Mouse (Mus musculus) hindbrain, embryonic 14.5 days (tissue): Measurements from ENCODE around the gene Rps6kb1. TPM values are rescaled to one million over a fixed set of nuclear protein-coding genes. Genes with fewer than 3 reads are reported as not detected.

ENCODE experiments used
- ATAC-seq: fragments of 200-750 bp; cut with Nextera tagmentation; 2 replicates; pipeline ENCODE4 v1.8.0; 2017; ENCODE audit warnings: moderate number of reproducible peaks, mild to moderate bottlenecking, moderate TSS enrichment, moderate library complexity; ENCODE audit not compliant: low FRiP score
- DNase-seq: peaks from one replicate; pipeline ENCODE4 v3.0.0-alpha.2; 2015; ENCODE audit warnings: low spot score
- H3K27ac ChIP-seq: fragments of 300-500 bp; sonication (generic); 2 replicates; pipeline ENCODE4 v1.5.1; 2014; ENCODE audit warnings: mild to moderate bottlenecking, moderate library complexity
- H3K27me3 ChIP-seq: fragments of 300-500 bp; sonication (generic); 2 replicates; pipeline ENCODE4 v1.6.1; 2014; ENCODE audit warnings: mild to moderate bottlenecking, low read length, mixed read lengths; ENCODE audit not compliant: control insufficient read depth, insufficient read depth
- H3K36me3 ChIP-seq: fragments of 300-500 bp; sonication (generic); replicated peaks from 2 replicates; pipeline ENCODE4 v1.6.1; 2014; ENCODE audit not compliant: control insufficient read depth, insufficient read depth
- H3K4me1 ChIP-seq: fragments of 300-500 bp; sonication (generic); replicated peaks from 2 replicates; pipeline ENCODE4 v1.6.1; 2014; ENCODE audit warnings: antibody characterized with exemption, low read length, mixed read lengths; ENCODE audit not compliant: control insufficient read depth, insufficient read depth
- H3K4me2 ChIP-seq: fragments of 300-500 bp; sonication (generic); replicated peaks from 2 replicates; pipeline ENCODE4 v1.6.1; 2014; ENCODE audit warnings: mild to moderate bottlenecking, moderate library complexity
- H3K4me3 ChIP-seq: fragments of 300-500 bp; sonication (generic); replicated peaks from 2 replicates; pipeline ENCODE4 v1.5.1; 2014; ENCODE audit warnings: mild to moderate bottlenecking, low read length
- H3K9ac ChIP-seq: fragments of 300-500 bp; sonication (generic); 2 replicates; pipeline ENCODE4 v1.6.1; 2014
- H3K9me3 ChIP-seq: fragments of 300-500 bp; sonication (generic); 2 replicates; pipeline ENCODE4 v1.6.1; 2016; ENCODE audit warnings: low read length; ENCODE audit not compliant: control insufficient read depth
- WGBS: fragments of 180-500 bp; shearing (Covaris S2); extraction: QIAGEN DNeasy Blood & Tissue Kit; methylation state at CpG from one replicate; pipeline ENCODE4 v1.1.7; 2014; 5-methylcytosine and 5-hydroxymethylcytosine counted together
- polyA plus RNA-seq: library from polyadenylated mRNA; unstranded; fragments of >200 nt; fragmentation: Nextera tagmentation; extraction: Ambion mirVana; gene quantifications from 2 replicates; pipeline ENCODE4 v1.2.1, GENCODE M21; 2014

Rps6kb1 gene
- polyA plus RNA-seq, 1 experiment from 2014 or later = 45.1 TPM

DNA sequence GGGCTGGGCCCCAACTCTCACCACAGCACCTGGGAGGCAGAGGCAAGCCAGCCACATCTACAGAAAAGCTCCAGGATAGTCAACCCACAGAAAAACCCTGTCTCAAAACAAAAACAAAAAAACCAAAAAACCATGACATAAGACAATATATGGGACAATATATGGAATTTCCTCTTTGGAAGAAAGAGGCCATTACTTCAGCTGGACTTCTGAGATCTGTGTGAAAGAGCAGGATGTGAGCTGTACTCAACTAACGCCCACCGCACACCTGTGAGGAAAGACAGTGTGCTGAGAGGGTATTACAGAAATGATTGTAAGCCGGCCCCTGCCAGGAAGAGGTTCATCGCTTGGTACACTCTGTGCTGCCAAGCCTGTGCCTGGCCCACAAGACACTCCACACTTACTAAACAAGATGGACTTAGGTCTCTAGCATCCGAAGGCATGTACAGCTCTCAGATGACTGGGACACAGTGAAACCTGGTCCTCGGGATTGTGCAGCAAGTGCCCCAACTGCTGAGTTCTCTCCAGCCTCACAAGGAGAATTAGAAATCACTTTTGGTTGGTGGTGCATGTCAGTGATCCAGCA is 29.1 kb upstream of the Rps6kb1 start:
- no peak for ATAC-seq
- Histone ChIP-seq H3K4me1 (0 out of 2 replicates have a peak, but pooled peaks cover 3% of the 10 kb centered on the region), H3K36me3 (no peaks in the 10 kb centered on the region), H3K4me2 (no peak overlapping the region), H3K9ac (no peak overlapping the region), H3K27me3 (no peaks in the 10 kb centered on the region), H3K27ac (no peak overlapping the region), H3K4me3 (no peak overlapping the region), H3K9me3 (no peaks in the 10 kb centered on the region)
- WGBS = 95% methylated on average over 6 of the region's 6 CpGs
- DNase-seq = no peak

DNA sequence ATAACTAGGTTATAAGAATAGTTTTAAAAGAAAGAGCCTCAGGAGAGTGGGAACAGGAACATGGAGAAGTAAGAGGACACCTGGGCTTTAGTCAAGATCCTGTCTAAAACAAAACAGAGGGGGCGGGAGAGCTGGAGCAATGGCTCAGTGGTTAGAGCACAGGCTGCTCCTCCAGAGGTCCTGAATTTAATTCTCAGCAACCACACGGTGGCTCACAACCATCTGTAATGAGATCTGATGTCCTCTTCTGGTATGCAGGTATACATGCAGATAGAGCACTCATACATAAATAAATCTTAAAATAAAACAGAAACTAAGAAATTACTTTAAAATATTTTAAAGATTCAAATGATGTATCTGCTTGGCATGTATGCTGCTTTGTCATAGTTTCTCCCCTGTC is 28.0 kb upstream of the Rps6kb1 start:
- H3K9me3 ChIP-seq = no peaks in the 10 kb centered on the region
- WGBS = 61% methylated on average over 2 of the region's 2 CpGs
- no peak overlapping the region for H3K27ac ChIP-seq
- ATAC-seq (no peak), DNase-seq (no peak)
- no peak overlapping the region for H3K4me3 ChIP-seq
- H3K36me3 ChIP-seq = no peaks in the 10 kb centered on the region
- no peaks in the 10 kb centered on the region for H3K27me3 ChIP-seq
- no peak overlapping the region for H3K9ac ChIP-seq
- H3K4me1 ChIP-seq = 0 out of 2 replicates have a peak, but pooled peaks cover 3% of the 10 kb centered on the region
- H3K4me2 ChIP-seq = no peak overlapping the region

DNA sequence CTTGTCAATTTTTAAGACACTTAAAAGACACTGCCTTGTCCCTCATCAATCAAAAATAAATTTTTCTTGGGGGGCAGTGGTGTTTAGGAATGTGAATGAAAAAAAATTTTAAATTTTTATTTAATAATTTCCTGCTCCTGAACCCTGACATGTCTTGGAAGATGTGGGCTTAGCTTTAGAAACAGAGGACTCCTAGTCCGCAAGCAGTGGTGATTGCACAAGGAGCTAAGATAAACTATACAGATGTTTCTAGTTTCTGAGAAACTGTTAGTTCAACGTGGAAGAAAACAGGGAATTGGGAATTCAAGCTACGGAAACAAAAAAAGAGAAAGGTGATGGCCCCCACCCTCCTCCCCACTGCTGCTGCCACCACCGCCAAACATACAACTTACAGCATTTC is 27.3 kb upstream of the Rps6kb1 start:
- no peak for DNase-seq
- Histone ChIP-seq H3K9ac (no peak overlapping the region), H3K27me3 (no peaks in the 10 kb centered on the region), H3K4me1 (0 out of 2 replicates have a peak, but pooled peaks cover 3% of the 10 kb centered on the region), H3K4me3 (no peak overlapping the region), H3K4me2 (no peak overlapping the region), H3K9me3 (no peaks in the 10 kb centered on the region), H3K27ac (no peak overlapping the region), H3K36me3 (no peaks in the 10 kb centered on the region)
- no peak for ATAC-seq
- WGBS = 72% methylated on average over 4 of the region's 4 CpGs

- H3K9ac ChIP-seq = no peak overlapping the region
- no peaks in the 10 kb centered on the region for H3K27me3 ChIP-seq
- H3K4me2 ChIP-seq = no peak overlapping the region
- DNase-seq (no peak), ATAC-seq (no peak)
- 51% methylated on average over 15 of the region's 15 CpGs for WGBS
- H3K27ac ChIP-seq = no peak overlapping the region
- H3K4me1 ChIP-seq = no peaks in the 10 kb centered on the region
- H3K4me3 ChIP-seq = no peak overlapping the region
- H3K36me3 ChIP-seq = no peaks in the 10 kb centered on the region
- H3K9me3 ChIP-seq = no peaks in the 10 kb centered on the region
These were observed 26.6 kb upstream of the Rps6kb1 start for GRCm38 (mm10) chr11:86571047-86571855.

DNA sequence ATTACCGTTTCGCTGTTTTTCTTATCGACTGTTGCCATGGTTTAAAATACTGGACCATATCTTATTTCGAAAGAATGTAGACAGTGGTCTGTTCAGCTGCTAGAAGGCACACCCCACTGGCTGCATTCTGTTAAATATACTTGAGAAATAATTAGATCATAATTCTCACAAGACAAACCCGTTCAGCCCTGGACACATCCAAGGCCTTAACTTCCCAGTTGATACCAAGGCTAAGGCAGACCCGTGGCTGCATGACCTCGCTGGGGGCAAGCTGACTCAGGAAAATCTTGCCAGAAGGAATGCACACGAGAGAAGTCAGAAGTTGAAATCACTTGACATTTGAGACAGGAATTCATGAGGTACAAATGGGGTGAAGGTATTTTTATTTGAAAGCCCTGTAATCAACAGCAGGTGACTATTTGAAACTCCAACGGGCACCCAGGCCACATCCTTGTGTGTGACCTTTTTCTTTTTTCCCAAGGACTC is 25.7 kb upstream of the Rps6kb1 start:
- Histone ChIP-seq H3K27ac (no peak overlapping the region), H3K4me1 (no peaks in the 10 kb centered on the region), H3K27me3 (no peaks in the 10 kb centered on the region), H3K9me3 (no peaks in the 10 kb centered on the region), H3K9ac (no peak overlapping the region), H3K36me3 (no peaks in the 10 kb centered on the region), H3K4me3 (no peak overlapping the region), H3K4me2 (no peak overlapping the region)
- ATAC-seq = no peak
- WGBS = 71% methylated on average over 9 of the region's 9 CpGs
- DNase-seq = no peak

DNA sequence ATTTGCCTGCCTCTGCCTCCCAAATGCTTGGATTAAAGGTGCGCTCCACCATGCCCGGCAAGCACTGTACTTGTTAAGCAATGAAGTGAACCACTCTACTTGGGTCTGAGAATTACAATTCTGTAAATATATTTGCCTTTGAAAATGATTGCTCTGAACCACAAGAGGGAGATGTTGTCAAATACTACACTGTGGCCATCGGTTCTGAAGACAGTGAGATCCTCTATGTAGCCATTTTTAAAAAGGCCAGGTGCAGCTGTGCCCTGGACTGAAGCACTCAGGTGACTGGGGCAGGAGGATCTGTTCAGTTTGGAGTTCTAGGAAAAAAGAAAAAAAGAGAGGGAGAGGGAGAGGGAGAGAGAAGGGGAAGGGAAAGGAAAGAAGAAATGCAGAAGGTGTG is 23.8 kb upstream of the Rps6kb1 start:
- H3K9ac ChIP-seq = no peak overlapping the region
- H3K9me3 ChIP-seq = no peaks in the 10 kb centered on the region
- ATAC-seq = no peak
- no peaks in the 10 kb centered on the region for H3K36me3 ChIP-seq
- H3K4me1 ChIP-seq = no peaks in the 10 kb centered on the region
- 77% methylated on average over 3 of the region's 3 CpGs for WGBS
- peak; percentile 46 for DNase-seq
- no peak overlapping the region for H3K27ac ChIP-seq
- H3K4me3 ChIP-seq = no peak overlapping the region
- H3K27me3 ChIP-seq = no peaks in the 10 kb centered on the region
- H3K4me2 ChIP-seq = no peak overlapping the region

- Histone ChIP-seq H3K4me3 (no peak overlapping the region), H3K36me3 (peaks cover 6% of the 10 kb centered on the region), H3K27ac (no peak overlapping the region), H3K4me2 (no peak overlapping the region), H3K27me3 (no peaks in the 10 kb centered on the region), H3K4me1 (no peaks in the 10 kb centered on the region), H3K9me3 (no peaks in the 10 kb centered on the region), H3K9ac (no peak overlapping the region)
- DNase-seq = no peak
- 81% methylated on average over 4 of the region's 4 CpGs for WGBS
- ATAC-seq = no peak
These were observed 13.7 kb upstream of the Rps6kb1 start for GRCm38 (mm10) chr11:86558258-86558657.

DNA sequence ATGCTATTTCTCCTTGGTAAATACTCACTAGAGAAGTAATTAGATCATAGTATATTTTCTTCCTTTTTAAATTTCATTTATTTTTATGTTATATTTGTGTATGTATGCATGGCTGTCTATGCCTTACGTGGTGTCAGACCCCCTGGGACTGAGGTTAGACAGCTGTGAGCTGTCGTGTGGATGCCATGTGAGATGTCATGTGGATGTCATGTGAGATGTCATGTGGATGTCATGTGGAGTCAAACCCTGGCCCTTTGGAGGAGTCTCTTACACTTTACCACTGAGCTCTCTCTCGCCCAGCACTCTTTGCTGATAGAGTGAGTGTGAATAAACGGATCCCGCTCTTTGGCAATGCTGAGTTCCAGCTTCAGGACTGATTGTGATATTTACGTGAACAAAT is 8.9 kb upstream of the Rps6kb1 start:
- no peak overlapping the region for H3K4me3 ChIP-seq
- no peak overlapping the region for H3K4me2 ChIP-seq
- H3K9ac ChIP-seq = no peak overlapping the region
- no peak for ATAC-seq
- no peaks in the 10 kb centered on the region; the same call in 1 of the 2 replicates for H3K9me3 ChIP-seq
- H3K27ac ChIP-seq = no peak overlapping the region
- peaks cover 5% of the 10 kb centered on the region for H3K36me3 ChIP-seq
- no peaks in the 10 kb centered on the region for H3K4me1 ChIP-seq
- 89% methylated on average over 6 of the region's 6 CpGs for WGBS
- no peak for DNase-seq
- H3K27me3 ChIP-seq = no peaks in the 10 kb centered on the region

- Histone ChIP-seq H3K9me3 (no peaks in the 10 kb centered on the region; the same call in 1 of the 2 replicates), H3K27me3 (no peaks in the 10 kb centered on the region), H3K4me3 (no peak overlapping the region), H3K9ac (no peak overlapping the region), H3K4me2 (no peak overlapping the region), H3K4me1 (peaks cover 13% of the 10 kb centered on the region), H3K27ac (no peak overlapping the region), H3K36me3 (peaks cover 5% of the 10 kb centered on the region; the same call in 1 of the 2 replicates)
- WGBS = 100% methylated on average over 1 of the region's 1 CpGs
- ATAC-seq (no peak), DNase-seq (no peak)
These were observed 2.8 kb upstream of the Rps6kb1 start for GRCm38 (mm10) chr11:86547412-86547811.
